Mouse (Mus musculus) cerebellum, adult 11-12 months (tissue): ENCODE data around the gene Igflr1.

Source experiments
- DNase-seq: peaks from one replicate; pipeline ENCODE4 v3.0.0; 2022

Gene Igflr1

DNA sequence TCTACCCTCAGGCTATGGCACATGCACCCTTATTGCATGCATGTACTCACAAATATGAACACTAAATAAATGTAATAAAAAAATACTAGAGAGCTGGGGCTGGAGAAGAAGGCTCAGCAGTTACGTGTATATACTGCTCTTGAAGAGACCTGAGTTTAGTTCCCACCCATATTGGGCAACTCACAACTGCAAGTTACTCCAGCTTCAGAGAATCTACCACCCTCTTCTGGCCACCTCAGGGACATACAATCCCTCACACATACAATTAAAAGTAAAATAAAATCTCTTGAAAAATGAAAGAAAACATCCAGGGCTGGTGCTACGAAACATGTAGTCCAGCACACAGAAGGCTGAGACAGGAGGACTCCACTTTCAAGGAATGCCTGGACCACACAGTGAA lies 49.2 kb downstream of the Igflr1 start:
- DNase-seq: no peak

DNA sequence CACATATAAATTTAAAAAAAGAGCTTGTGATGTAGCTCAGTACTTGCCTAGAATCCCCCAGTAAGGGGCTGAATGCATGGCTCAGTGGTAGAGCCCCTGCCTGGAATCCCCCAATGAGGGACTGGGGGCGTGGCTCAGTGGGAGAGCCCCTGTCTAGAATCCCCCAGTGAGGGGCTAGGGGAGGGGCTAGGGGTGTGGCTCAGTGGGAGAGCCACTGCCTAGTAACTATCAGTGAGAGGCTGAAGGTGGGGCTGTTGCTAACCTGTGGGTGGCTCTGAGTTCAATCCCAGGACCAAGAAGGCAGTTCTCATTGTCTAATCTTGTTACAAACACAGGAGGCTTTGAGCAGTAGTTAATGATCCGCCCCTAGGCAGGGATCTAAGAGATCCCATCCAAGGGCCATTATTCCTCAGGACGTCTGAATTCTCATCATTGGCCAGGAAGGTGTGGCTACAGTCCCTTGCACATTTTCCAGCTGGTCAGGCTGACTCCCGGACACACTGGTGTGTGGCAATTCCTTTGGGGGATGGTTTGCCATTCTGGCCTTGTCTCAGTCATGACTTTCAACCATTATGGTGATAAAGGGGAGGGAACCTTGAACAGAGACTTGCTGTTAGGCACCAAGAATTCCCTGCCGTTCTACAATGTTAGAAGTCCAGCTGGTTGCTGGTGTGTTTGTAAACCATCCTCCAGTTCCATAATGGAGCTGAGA lies 50.0 kb downstream of the Igflr1 start:
- DNase-seq: no peak
